Mouse (Mus musculus): ENCODE data around the gene Auts2.

GRCm38 (mm10) chr5:131475278-131475677, 1067.9 kb downstream of the Auts2 start:
- TF ChIP-seq CTCF (IDR thresholded peaks at IDR 0.05; ENCODE audit: extremely low read depth, insufficient read length, insufficient replicate concordance, low read depth, low read length) (no peak), POLR2A (IDR thresholded peaks at IDR 0.05; ENCODE audit: low read depth, low read length) (no peak)

All from small intestine, adult 2 months (tissue).